Mouse (Mus musculus) E14TG2a.4 (cell line): ENCODE measurements around the gene Rnf114.

ENCODE experiments used
- CTCF ChIP-seq: conservative IDR thresholded peaks from 2 replicates; pipeline ENCODE4 v1.5.1; 2014; ENCODE audit warnings: low read length
- NANOG ChIP-seq: IDR thresholded peaks from 2 replicates; pipeline ENCODE4 v1.6.1; 2014; ENCODE audit warnings: borderline replicate concordance, low read length, mixed read lengths
- POU5F1 ChIP-seq: IDR thresholded peaks from 2 replicates; pipeline ENCODE4 v1.6.1; 2014; ENCODE audit warnings: low read length, borderline replicate concordance

GRCm38 (mm10) chr2:167449331-167450275 lies 42.8 kb upstream of the Rnf114 start:
- TF ChIP-seq CTCF (no peak), POU5F1 (no peak), NANOG (no peak)
